Mouse (Mus musculus): Measurements from ENCODE around the gene Zfp57.
A peak's percentile ranks its signal among the peaks of the same experiment; 100 is the strongest.
"Not testable (repeated sequence)": the region's sequence is repeated elsewhere in the genome, so short reads cannot be mapped to it uniquely, and the experiment has no call there.

Gene Zfp57

GRCm38 (mm10) chr17:36995448-36995847 lies 5.5 kb upstream of the Zfp57 start:
- DNase-seq (ENCODE audit: low spot score in 2 of 2): no peak

- DNase-seq (ENCODE audit: low spot score in 2 of 2): peak; percentile 16 to 50
Measured at GRCm38 (mm10) chr17:36997033-36997735, 3.8 kb upstream of the Zfp57 start.

GRCm38 (mm10) chr17:36998477-36998876 lies 2.5 kb upstream of the Zfp57 start:
- no peak for DNase-seq (ENCODE audit: low spot score in 2 of 2)

- DNase-seq (ENCODE audit: low spot score in 2 of 2): peak in 1 of 2 experiments; percentile 1
Measured at GRCm38 (mm10) chr17:37002364-37003330, 1.7 kb downstream of the Zfp57 start.

- no peak for DNase-seq (ENCODE audit: low spot score in 2 of 2)
Measured at GRCm38 (mm10) chr17:37003366-37003765, 2.4 kb downstream of the Zfp57 start.

- no peak for DNase-seq (ENCODE audit: low spot score in 2 of 2)
Measured at GRCm38 (mm10) chr17:37008161-37008560, 7.2 kb downstream of the Zfp57 start.

- DNase-seq (ENCODE audit: low spot score in 2 of 2): peak in 1 of 2 experiments; percentile 3
Measured at GRCm38 (mm10) chr17:37009460-37010042, 8.6 kb downstream of the Zfp57 start.

- DNase-seq (ENCODE audit: low spot score in 2 of 2): no peak
Measured at GRCm38 (mm10) chr17:37011719-37012118, 10.8 kb downstream of the Zfp57 start.

GRCm38 (mm10) chr17:37012141-37012540 lies 11.2 kb downstream of the Zfp57 start:
- DNase-seq (ENCODE audit: low spot score in 2 of 2): no peak

- no peak for DNase-seq (ENCODE audit: low spot score in 2 of 2)
Measured at GRCm38 (mm10) chr17:37016333-37016732, 15.4 kb downstream of the Zfp57 start.

- no peak for DNase-seq (ENCODE audit: low spot score in 2 of 2)
Measured at GRCm38 (mm10) chr17:37018328-37018727, 17.4 kb downstream of the Zfp57 start.

- DNase-seq (ENCODE audit: low spot score in 2 of 2): not testable (repeated sequence)
Measured at GRCm38 (mm10) chr17:37019242-37019641, 18.3 kb downstream of the Zfp57 start.

- no peak for DNase-seq (ENCODE audit: low spot score in 2 of 2)
Measured at GRCm38 (mm10) chr17:37022628-37023576, 21.9 kb downstream of the Zfp57 start, which contains the start of gene Mog. Gene Mog, minus strand, starts transcription at chr17:37023398.

GRCm38 (mm10) chr17:37026425-37026824 lies 25.5 kb downstream of the Zfp57 start:
- DNase-seq (ENCODE audit: low spot score in 2 of 2): no peak

- no peak for DNase-seq (ENCODE audit: low spot score in 2 of 2)
Measured at GRCm38 (mm10) chr17:37027486-37027885, 26.5 kb downstream of the Zfp57 start.

- no peak for DNase-seq (ENCODE audit: low spot score in 2 of 2)
Measured at GRCm38 (mm10) chr17:37028212-37028611, 27.2 kb downstream of the Zfp57 start.

- peak; percentile 80 to 82 for DNase-seq (ENCODE audit: low spot score in 2 of 2)
Measured at GRCm38 (mm10) chr17:37028683-37029120, 27.7 kb downstream of the Zfp57 start.

GRCm38 (mm10) chr17:37029162-37029561 lies 28.2 kb downstream of the Zfp57 start:
- DNase-seq (ENCODE audit: low spot score in 2 of 2): no peak

GRCm38 (mm10) chr17:37039127-37039894 lies 38.3 kb downstream of the Zfp57 start:
- no peak for DNase-seq (ENCODE audit: low spot score in 2 of 2)

GRCm38 (mm10) chr17:37044651-37045244 lies 43.8 kb downstream of the Zfp57 start:
- no peak for DNase-seq (ENCODE audit: low spot score in 2 of 2)

Measured in natural killer cell, adult 2 months (primary cell).